Mouse (Mus musculus) stomach, adult 2 months (tissue): ENCODE measurements around the gene Gbp9. TPM values are rescaled to one million over a fixed set of nuclear protein-coding genes. Genes with fewer than 3 reads are reported as not detected.

Source experiments
- polyA plus RNA-seq: library from polyadenylated mRNA; depleted of rRNA; stranded (reverse); fragments of >200 nt; gene quantifications from 2 replicates; pipeline ENCODE4 v1.2.3, GENCODE M21; 2012; rRNA removed

The Gbp9 gene
- 0.17 and 0.50 TPM in 2 replicates for polyA plus RNA-seq

GRCm38 (mm10) chr5:105139409-105140088 lies at the start of gene Gbp9, which contains the start of the genes Gbp8 and Gbp4:
Gene Gbp9 (minus strand): TSS chr5:105139539.
Gene Gbp8 (minus strand): TSS chr5:105139540.
Gene Gbp4 (minus strand): TSS chr5:105139586.

Other genes starting within 250 kb of the Gbp9 start
- gene Abcg3, start 156.8 kb downstream of the Gbp9 start, polyA plus RNA-seq = 0.16 TPM in 1 of 2 replicates, not detected in the other
- gene Gbp8, start within 50 bp of the Gbp9 start, polyA plus RNA-seq = 0.08 TPM in 1 of 2 replicates, not detected in the other
- gene Gbp4, start within 50 bp of the Gbp9 start, polyA plus RNA-seq = 0.27 and 1.2 TPM in 2 replicates
- gene Gbp10, start 100.0 kb upstream of the Gbp9 start, polyA plus RNA-seq = 0.05 TPM in 1 of 2 replicates, not detected in the other
- gene Gm43302, start 154.2 kb upstream of the Gbp9 start, polyA plus RNA-seq = 0.13 TPM in 1 of 2 replicates, not detected in the other
- gene Gbp6, start 154.2 kb upstream of the Gbp9 start, polyA plus RNA-seq = 0.23 and 0.40 TPM in 2 replicates